Mouse (Mus musculus) lung, postnatal 0 days (tissue): ENCODE data around the gene Fcor.

Experiments
- CTCF ChIP-seq: IDR thresholded peaks from 2 replicates; pipeline ENCODE4 v1.5.1; 2016; ENCODE audit warnings: antibody characterized with exemption, mild to moderate bottlenecking
- EP300 ChIP-seq: IDR thresholded peaks from 2 replicates; pipeline ENCODE4 v1.6.1; 2016; ENCODE audit warnings: antibody characterized with exemption, mild to moderate bottlenecking, control low read depth

- TF ChIP-seq CTCF (no peak), EP300 (no peak)
Observed at GRCm38 (mm10) chr8:3670388-3670787, 1.8 kb downstream of the Fcor start.
